Mouse (Mus musculus) left cerebral cortex, postnatal 10 days (tissue): Measurements from ENCODE around the gene Zmynd10. TPM values are rescaled to one million over a fixed set of nuclear protein-coding genes. Genes with fewer than 3 reads are reported as not detected.

Experiments used
- DNase-seq, 2 experiments: peaks; one replicate each; pipeline ENCODE4 v3.0.0; 2021 to 2022; ENCODE audit warnings: low spot score in 2 of 2, mixed read lengths in 1 of 2; ENCODE audit errors: extremely low spot score in 1 of 2
- intact Hi-C: fragments of 180-260 bp; cut with DNase I; formaldehyde crosslinking; loops from one replicate; pipeline ENCODE4 v1.15.1; 2025
- total RNA-seq, 2 experiments: library from RNA; stranded (reverse); gene quantifications; 2 replicates each; pipeline ENCODE4 v1.2.3; 2021

The Zmynd10 gene
- 1 to 10 TPM; 1.8 to 2.9 TPM for total RNA-seq

GRCm38 (mm10) chr9:107547026-107547425 lies at the start of gene Zmynd10:
Zmynd10 (plus strand) TSS chr9:107547298.
- intact Hi-C loops, result no loop called here
- peak; percentile 85 to 93 for DNase-seq

- DNase-seq, result no peak
- intact Hi-C loops, result no loop called here
Measured at GRCm38 (mm10) chr9:107500708-107501286, 46.3 kb upstream of the Zmynd10 start.

- intact Hi-C loops, result no loop called here
- DNase-seq, result no peak
Measured at GRCm38 (mm10) chr9:107502131-107502846, 44.8 kb upstream of the Zmynd10 start.

DNA sequence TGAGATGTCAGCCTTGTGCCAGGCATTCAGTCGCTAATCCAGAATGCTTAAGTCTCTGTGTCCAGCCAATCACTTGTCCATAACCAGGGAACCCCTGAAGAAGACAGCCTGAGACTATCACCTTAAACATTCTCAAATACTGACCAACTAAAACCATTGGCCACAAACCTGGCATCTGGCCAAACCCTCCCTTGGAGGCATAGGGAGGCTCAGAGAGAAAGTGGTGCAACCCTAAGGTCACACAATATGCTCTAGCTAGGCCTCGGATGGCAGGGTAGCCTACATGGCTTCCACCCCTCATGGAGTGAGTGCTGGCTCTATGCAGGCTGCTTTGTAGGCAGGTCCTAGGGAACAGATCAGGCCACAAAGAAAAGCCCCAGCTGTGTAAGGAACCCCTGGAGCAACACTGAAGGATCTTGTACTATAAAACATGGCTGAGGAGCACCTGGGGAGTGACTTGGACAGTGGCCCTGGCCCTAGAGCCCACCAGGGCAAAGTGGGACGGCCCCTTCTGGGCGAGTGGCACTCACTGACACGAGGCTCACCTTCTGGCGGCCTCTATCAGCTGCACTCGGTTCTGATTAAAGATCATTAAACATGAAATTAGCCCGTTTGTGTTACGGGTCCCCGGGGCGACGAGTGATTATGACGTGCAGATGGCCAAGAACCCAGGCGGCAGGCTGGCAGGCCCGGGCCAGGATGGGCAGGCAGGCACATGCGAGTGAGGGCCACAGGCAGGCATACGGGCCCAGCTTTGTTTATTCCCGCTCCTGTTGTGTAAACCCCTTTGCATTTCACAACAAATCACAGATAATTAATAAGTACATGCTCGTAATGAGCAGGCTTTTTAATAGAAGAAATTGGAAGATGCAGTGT lies 42.2 kb upstream of the Zmynd10 start:
- DNase-seq, result no peak
- intact Hi-C loops, result loop anchor here (5.0 kb wide), 1 partner anchor 43 kb away; no protein-coding TSS in a partner anchor

DNA sequence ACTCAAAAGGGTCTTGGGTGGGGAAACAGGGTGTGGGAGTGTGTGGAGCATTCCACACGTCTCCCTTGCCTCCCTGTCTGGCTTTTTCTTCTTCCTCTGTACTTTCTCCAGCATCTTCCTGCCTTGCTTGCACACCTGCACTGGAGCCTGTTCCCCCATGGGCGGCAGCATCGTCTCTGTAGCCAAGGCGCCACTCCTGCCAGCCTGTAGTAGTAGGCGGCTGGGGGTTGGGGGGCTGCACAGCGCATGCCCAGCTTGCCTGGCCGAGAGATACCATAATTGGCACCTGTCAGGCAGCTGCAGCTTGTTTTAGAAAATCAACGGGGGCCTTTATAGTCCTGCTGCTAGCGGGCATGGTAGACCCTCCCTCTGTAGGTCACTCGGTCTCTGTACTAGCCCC lies 38.8 kb upstream of the Zmynd10 start:
- intact Hi-C loops, result loop anchor here (5.0 kb wide), 1 partner anchor 46 kb away; no protein-coding TSS in a partner anchor
- DNase-seq, result peak; percentile 41 to 67

GRCm38 (mm10) chr9:107510384-107511100 lies 36.6 kb upstream of the Zmynd10 start:
- intact Hi-C loops, result no loop called here

DNA sequence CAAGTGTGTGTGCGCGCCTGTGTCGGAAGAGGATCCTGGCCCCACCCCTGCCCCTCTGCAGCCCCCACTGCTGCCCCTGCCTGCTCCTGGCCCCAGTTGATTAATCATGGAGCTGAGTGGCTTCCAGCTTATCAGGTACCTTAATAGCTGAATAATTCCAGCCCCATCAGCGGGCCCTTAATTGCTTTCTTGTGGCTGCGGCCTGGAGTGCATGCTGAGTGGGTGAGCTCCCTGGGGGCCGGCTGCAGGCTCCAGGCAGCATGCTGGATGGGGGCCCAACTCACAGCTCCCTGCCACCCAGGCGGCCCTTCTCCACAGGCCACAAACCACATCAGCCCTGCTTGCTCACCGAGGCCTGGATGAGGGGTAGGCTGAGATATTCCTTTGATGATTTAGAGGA lies 35.7 kb upstream of the Zmynd10 start:
- intact Hi-C loops, result no loop called here
- DNase-seq, result no peak

More at GRCm38 (mm10) chr9:107510384-107511100, 36.6 kb upstream of the Zmynd10 start:
- no peak for DNase-seq

- intact Hi-C loops, result no loop called here
Measured at GRCm38 (mm10) chr9:107512326-107512725, 34.8 kb upstream of the Zmynd10 start.

DNA sequence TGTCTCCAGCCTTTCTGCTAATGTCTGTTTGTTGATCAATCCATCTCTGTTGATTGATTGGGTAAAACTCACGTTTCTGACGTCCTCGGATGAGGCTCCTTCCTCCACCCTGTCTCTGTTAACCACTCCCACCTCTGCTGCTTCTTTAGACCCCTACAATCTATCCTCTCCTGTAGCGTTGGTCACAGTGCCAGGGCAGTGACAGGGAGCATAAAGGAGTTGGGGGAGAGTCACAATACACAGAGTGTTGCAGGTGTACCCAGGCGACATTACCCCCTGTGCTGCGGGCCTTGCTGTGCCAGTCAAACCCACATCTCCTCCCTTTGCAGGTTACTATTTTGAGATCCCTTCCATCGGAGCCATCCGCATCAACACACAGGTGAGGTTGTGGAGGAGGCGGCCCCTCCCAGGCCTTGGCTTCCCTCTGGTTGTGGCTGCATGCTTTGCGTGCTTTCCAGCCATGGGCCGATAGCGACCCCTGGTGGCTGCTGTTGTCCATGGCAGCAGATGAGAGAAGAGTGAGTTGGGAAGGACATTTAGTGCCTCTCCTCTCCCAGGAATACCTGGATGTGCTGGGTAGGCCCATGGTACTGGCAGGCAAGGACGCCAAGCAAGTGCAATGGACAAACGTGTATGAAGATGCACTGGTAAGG lies 32.7 kb upstream of the Zmynd10 start:
- intact Hi-C loops, result loop anchor here (1.0 kb wide), 1 partner anchor 157 kb away; no protein-coding TSS in a partner anchor
- peak; percentile 86 for DNase-seq

More at GRCm38 (mm10) chr9:107512326-107512725, 34.8 kb upstream of the Zmynd10 start:
- no peak for DNase-seq

DNA sequence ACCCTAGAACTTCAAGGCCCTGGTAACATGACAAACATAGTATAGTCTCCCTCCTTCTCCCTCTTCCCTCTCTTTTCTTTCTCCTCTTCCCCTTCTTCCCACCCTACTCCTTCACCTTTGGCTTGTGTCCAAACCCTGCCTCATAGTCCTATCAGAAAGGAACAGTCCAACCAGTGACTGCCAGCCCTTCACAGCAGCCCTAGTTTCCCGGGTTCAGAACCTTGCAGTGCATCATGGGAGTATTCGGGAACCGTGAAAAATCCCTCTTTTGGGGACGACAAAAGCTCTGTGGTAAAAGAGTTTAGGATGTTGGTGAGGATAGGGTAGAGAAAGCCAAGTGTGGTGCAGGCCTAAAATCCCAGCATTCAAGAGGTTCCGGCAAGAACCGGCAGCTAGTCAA lies 26.8 kb upstream of the Zmynd10 start:
- DNase-seq, result no peak
- intact Hi-C loops, result no loop called here

- intact Hi-C loops, result no loop called here
Measured at GRCm38 (mm10) chr9:107521190-107521589, 25.9 kb upstream of the Zmynd10 start.

DNA sequence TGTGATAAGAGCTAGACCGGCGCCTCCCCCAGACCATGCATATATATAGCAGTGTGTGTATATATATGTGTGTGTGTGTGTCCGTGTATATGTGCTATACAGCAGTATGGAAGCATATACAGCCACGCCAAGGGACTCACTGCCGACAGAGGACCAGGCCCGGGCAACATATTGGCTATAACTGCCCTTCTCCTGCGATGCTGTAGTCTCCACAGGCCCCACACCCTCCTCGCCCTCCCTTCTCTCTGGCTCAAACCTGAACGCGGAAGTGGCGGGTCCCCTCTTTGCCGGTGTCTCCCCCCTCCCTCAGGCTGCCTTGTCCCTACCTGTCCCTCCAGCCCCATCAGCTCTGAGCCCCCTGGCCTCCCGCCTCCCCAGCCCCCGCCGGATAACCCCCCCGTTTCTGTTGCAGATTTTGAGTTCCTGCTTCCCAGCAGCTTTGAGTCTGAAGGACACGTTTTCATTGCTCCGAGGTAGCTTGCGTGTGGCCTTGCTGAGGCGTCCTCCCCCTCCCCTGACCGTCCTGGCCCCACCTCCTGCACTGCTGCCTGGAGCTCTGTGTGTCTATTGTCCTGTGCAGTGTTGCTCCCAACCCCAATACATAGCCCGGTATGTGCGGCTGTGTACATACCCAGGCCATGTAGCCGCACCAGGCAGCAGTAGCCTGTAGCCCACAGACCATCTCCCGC lies 25.2 kb upstream of the Zmynd10 start:
- no peak for DNase-seq
- intact Hi-C loops, result no loop called here

More at GRCm38 (mm10) chr9:107521190-107521589, 25.9 kb upstream of the Zmynd10 start:
- DNase-seq, result no peak

DNA sequence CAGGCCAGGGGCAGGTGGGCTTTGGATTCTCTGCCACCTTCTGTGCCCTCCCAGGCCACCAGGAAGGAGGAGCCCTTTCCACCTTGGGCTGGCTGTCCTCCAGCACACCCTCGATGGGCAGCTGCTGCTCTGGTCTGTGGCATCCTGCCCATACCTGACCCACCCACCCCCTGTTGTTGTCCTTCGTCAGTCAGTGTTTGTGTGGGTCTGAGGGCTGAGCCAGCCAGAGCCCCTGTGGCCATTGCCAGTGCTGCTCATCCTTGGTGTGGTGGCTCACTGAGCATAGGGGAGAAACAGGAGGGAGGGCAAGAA lies 24.7 kb upstream of the Zmynd10 start:
- intact Hi-C loops, result no loop called here

GRCm38 (mm10) chr9:107526198-107527026 lies 20.7 kb upstream of the Zmynd10 start:
- intact Hi-C loops, result no loop called here
- peak; percentile 76 to 84 for DNase-seq

More for the DNA sequence above, 24.7 kb upstream of the Zmynd10 start:
- no peak for DNase-seq

- intact Hi-C loops, result loop anchor here (10.0 kb wide), 1 partner anchor 649 kb away; the partner anchor contains the start of gene Rbm15b
- peak; percentile 95 for DNase-seq
Measured at GRCm38 (mm10) chr9:107533791-107534407, 13.2 kb upstream of the Zmynd10 start, which contains the start of gene Tmem115. Tmem115 (plus strand) TSS chr9:107533945.
